Mouse (Mus musculus) forebrain, embryonic 16.5 days (tissue): Measurements from ENCODE around the gene Rabif. TPM values are rescaled to one million over a fixed set of nuclear protein-coding genes. Genes with fewer than 3 reads are reported as not detected.

Experiments used
- ATAC-seq: fragments of 200-750 bp; cut with Nextera tagmentation; 2 replicates; pipeline ENCODE4 v1.8.0; 2017; ENCODE audit warnings: mild to moderate bottlenecking, moderate library complexity
- H3K27ac ChIP-seq: fragments of 300-500 bp; sonication (generic); 2 replicates; pipeline ENCODE4 v1.5.1; 2014; ENCODE audit warnings: low read length, control low read depth
- H3K27me3 ChIP-seq: fragments of 300-500 bp; sonication (generic); replicated peaks from 2 replicates; pipeline ENCODE4 v1.6.1; 2014; ENCODE audit warnings: low read length; ENCODE audit not compliant: control insufficient read depth, insufficient read depth
- H3K36me3 ChIP-seq: fragments of 300-500 bp; sonication (generic); 2 replicates; pipeline ENCODE4 v1.6.1; 2014; ENCODE audit not compliant: control insufficient read depth, insufficient read depth
- H3K4me1 ChIP-seq: fragments of 300-500 bp; sonication (generic); replicated peaks from 2 replicates; pipeline ENCODE4 v1.6.1; 2014; ENCODE audit warnings: low read length; ENCODE audit not compliant: control insufficient read depth, insufficient read depth
- H3K4me2 ChIP-seq: fragments of 300-500 bp; sonication (generic); 2 replicates; pipeline ENCODE4 v1.6.1; 2014; ENCODE audit warnings: mild to moderate bottlenecking, low read length, control low read depth
- H3K4me3 ChIP-seq: fragments of 300-500 bp; sonication (generic); replicated peaks from 2 replicates; pipeline ENCODE4 v1.5.1; 2014; ENCODE audit warnings: mild to moderate bottlenecking, low read length, control low read depth
- H3K9ac ChIP-seq: fragments of 300-500 bp; sonication (generic); replicated peaks from 2 replicates; pipeline ENCODE4 v1.6.1; 2014; ENCODE audit warnings: low read depth, low read length, control low read depth
- H3K9me3 ChIP-seq: fragments of 300-500 bp; sonication (generic); 2 replicates; pipeline ENCODE4 v1.6.1; 2016; ENCODE audit warnings: low read length; ENCODE audit not compliant: control insufficient read depth
- WGBS: fragments of 180-500 bp; shearing (Covaris S2); extraction: QIAGEN DNeasy Blood & Tissue Kit; methylation state at CpG from one replicate; pipeline ENCODE4 v1.1.7; 2014; 5-methylcytosine and 5-hydroxymethylcytosine counted together
- polyA plus RNA-seq: library from polyadenylated mRNA; unstranded; fragments of >200 nt; fragmentation: Nextera tagmentation; extraction: Ambion mirVana; gene quantifications from 2 replicates; pipeline ENCODE4 v1.2.1, GENCODE M21; 2015

Rabif gene
- polyA plus RNA-seq, 1 experiment from 2014 or later = 63.0 TPM

DNA sequence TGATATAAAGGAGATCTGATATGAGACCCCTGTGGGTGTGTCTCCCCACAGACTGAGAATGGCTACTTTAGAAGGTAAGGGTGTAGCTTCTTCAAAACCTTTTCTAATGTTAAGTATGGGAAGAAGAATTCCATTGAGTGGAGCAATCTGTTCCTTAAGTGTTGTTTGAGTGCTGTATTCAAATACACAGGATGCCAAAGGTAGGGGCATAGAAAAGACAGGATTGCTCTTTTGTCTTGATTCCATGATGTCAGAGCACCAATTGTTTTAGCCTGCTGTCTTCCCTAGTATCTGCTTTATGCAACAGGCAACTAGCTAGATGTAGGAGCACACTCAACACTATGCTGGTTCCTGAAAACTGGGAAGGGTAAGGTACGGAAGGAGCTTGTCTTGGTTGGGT is 40.6 kb downstream of the Rabif start:
- WGBS = 90% methylated on average over 1 of the region's 1 CpGs
- Histone ChIP-seq H3K27me3 (no peaks in the 10 kb centered on the region), H3K36me3 (no peaks in the 10 kb centered on the region), H3K27ac (no peak overlapping the region), H3K4me3 (no peak overlapping the region), H3K9me3 (no peaks in the 10 kb centered on the region), H3K9ac (no peak overlapping the region), H3K4me2 (no peak overlapping the region), H3K4me1 (0 out of 2 replicates have a peak, but pooled peaks cover 2% of the 10 kb centered on the region)
- no peak for ATAC-seq

DNA sequence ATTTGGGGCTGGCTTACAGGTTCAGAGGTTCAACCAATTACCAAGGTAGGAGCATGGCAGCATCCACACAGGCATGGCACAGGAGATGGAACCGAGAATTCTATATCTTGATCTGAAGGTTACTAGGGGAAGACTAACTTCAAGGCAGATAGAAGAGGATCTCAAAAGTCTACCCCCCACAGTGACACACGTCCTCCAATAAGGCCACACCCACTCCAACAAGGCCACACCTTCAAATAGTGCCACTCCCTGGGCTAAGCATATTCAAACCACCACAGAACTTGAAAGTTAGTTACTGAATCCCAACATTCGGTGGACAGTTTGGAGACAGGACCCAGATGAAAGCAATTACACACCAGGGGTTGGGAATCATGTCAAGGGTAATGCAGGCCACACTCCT is 41.1 kb downstream of the Rabif start:
- Histone ChIP-seq H3K27me3 (no peaks in the 10 kb centered on the region), H3K36me3 (no peaks in the 10 kb centered on the region), H3K4me1 (0 out of 2 replicates have a peak, but pooled peaks cover 1% of the 10 kb centered on the region), H3K9me3 (no peaks in the 10 kb centered on the region), H3K27ac (no peak overlapping the region), H3K4me3 (no peak overlapping the region), H3K4me2 (no peak overlapping the region), H3K9ac (no peak overlapping the region)
- 68% methylated on average over 3 of the region's 3 CpGs for WGBS
- no peak for ATAC-seq

GRCm38 (mm10) chr1:134540610-134541009 is 46.2 kb downstream of the Rabif start:
- Histone ChIP-seq H3K4me3 (no peak overlapping the region), H3K27me3 (no peaks in the 10 kb centered on the region), H3K27ac (no peak overlapping the region), H3K9ac (no peak overlapping the region), H3K4me1 (no peaks in the 10 kb centered on the region), H3K4me2 (no peak overlapping the region), H3K36me3 (no peaks in the 10 kb centered on the region), H3K9me3 (peaks cover 6% of the 10 kb centered on the region)
- 93% methylated on average over 10 of the region's 10 CpGs for WGBS
- ATAC-seq = no peak

DNA sequence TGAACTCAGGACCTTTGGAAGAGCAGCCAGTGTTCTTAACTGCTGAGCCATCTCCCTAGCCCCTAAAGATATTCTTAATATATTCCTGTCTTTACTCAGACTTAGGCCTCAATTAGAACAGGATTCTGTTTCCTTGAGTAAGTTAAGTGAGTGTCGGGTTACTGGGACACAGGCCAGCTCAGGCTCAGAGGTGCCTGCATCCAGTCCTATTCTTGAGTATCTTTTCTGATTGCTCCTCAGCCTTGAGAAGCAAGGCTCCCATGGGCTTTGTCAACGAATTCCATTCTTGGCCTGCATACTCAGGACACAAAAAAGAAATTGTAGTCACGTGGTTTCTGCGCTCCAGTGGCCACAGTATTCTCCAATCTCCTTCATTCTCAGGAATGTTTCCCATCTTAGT is 53.8 kb downstream of the Rabif start:
- Histone ChIP-seq H3K4me3 (no peak overlapping the region), H3K9me3 (peaks cover 8% of the 10 kb centered on the region), H3K4me2 (no peak overlapping the region), H3K36me3 (no peaks in the 10 kb centered on the region), H3K9ac (no peak overlapping the region), H3K4me1 (no peaks in the 10 kb centered on the region), H3K27ac (no peak overlapping the region), H3K27me3 (no peaks in the 10 kb centered on the region)
- 49% methylated on average over 4 of the region's 4 CpGs for WGBS
- ATAC-seq = no peak

- 81% methylated on average over 7 of the region's 7 CpGs for WGBS
- no peak for ATAC-seq
Observed at GRCm38 (mm10) chr1:134549632-134550132, 55.2 kb downstream of the Rabif start, which contains the start of gene Mgat4e. Mgat4e (minus strand) TSS chr1:134549682.

DNA sequence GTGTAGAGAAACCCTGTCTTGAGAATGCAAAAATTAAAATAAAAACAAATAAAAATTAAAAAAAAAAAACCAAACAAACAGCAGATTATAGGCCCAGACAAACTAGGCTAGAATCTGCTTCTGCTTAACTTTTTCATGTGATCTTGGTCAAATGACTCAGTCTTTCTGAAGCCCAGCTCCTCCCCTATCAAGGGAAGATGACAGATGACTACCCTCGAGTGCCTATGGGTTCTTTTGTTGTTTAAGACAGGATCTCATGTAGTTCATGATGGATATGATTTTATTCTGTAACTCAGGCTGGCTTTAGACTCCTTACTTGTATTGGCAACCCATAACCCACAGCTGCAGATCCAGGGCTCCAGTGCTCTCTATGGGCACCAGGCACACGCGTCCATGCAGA is 57.4 kb downstream of the Rabif start:
- no peaks in the 10 kb centered on the region for H3K9me3 ChIP-seq
- no peak overlapping the region for H3K4me3 ChIP-seq
- 91% methylated on average over 3 of the region's 3 CpGs for WGBS
- H3K4me1 ChIP-seq = peaks cover 11% of the 10 kb centered on the region
- H3K9ac ChIP-seq = no peak overlapping the region
- H3K27me3 ChIP-seq = no peaks in the 10 kb centered on the region
- no peak for ATAC-seq
- no peak overlapping the region for H3K4me2 ChIP-seq
- no peak overlapping the region for H3K27ac ChIP-seq
- H3K36me3 ChIP-seq = no peaks in the 10 kb centered on the region

More at GRCm38 (mm10) chr1:134549632-134550132, 55.2 kb downstream of the Rabif start, which contains the start of gene Mgat4e:
- no peaks in the 10 kb centered on the region for H3K4me1 ChIP-seq
- no peaks in the 10 kb centered on the region for H3K27me3 ChIP-seq
- H3K27ac ChIP-seq = no peak within 1 kb of the TSS
- no peak within 1 kb of the TSS for H3K4me2 ChIP-seq
- no peak within 1 kb of the TSS for H3K9ac ChIP-seq
- peaks cover 8% of the 10 kb centered on the region for H3K9me3 ChIP-seq
- H3K36me3 ChIP-seq = no peaks in the 10 kb centered on the region
- H3K4me3 ChIP-seq = no peak within 1 kb of the TSS

DNA sequence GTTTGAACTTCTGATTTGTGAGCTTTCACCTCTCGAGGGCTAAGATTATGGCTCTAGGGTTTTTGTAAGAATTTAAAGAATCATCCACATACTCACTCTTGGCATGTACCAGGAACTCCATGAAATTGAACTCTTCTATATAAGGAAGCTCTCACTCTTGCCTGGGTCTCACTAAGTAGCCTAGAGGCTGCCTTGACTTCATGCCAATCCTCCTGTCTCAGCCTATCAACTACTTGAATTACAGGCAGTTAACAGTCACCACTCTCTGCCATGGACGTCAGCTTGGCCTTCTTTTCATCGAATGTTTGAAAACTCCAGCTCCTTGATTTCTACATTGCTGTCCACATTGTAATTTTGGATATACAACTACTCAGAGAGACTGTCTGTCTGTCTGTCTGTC is 57.9 kb downstream of the Rabif start:
- Histone ChIP-seq H3K4me3 (no peak overlapping the region), H3K27me3 (no peaks in the 10 kb centered on the region), H3K27ac (no peak overlapping the region), H3K4me2 (no peak overlapping the region), H3K9me3 (no peaks in the 10 kb centered on the region), H3K9ac (no peak overlapping the region), H3K4me1 (peaks cover 15% of the 10 kb centered on the region), H3K36me3 (no peaks in the 10 kb centered on the region)
- 70% methylated on average over 3 of the region's 3 CpGs for WGBS
- no peak for ATAC-seq

GRCm38 (mm10) chr1:134555240-134555870 is 60.9 kb downstream of the Rabif start:
- Histone ChIP-seq H3K36me3 (no peaks in the 10 kb centered on the region), H3K4me1 (peaks cover 15% of the 10 kb centered on the region), H3K9me3 (no peaks in the 10 kb centered on the region), H3K27ac (no peak overlapping the region), H3K4me3 (no peak overlapping the region; the same call in 1 of the 2 replicates), H3K4me2 (peak overlapping the region; percentile 82), H3K9ac (peak overlapping the region; percentile 96; the same call in 1 of the 2 replicates), H3K27me3 (no peaks in the 10 kb centered on the region)
- no peak for ATAC-seq
- WGBS = 36% methylated on average over 13 of the region's 13 CpGs

- Histone ChIP-seq H3K9me3 (no peaks in the 10 kb centered on the region), H3K4me1 (peaks cover 15% of the 10 kb centered on the region), H3K4me3 (peak overlapping the region; percentile 83), H3K36me3 (no peaks in the 10 kb centered on the region), H3K27me3 (no peaks in the 10 kb centered on the region), H3K9ac (peak overlapping the region; percentile 96), H3K27ac (peak overlapping the region; percentile 97), H3K4me2 (peak overlapping the region; percentile 82)
- ATAC-seq = peak; percentile 48
- WGBS = 1% methylated on average over 44 of the region's 46 CpGs
Observed at GRCm38 (mm10) chr1:134555871-134556670, 61.6 kb downstream of the Rabif start.
